Mouse (Mus musculus) bone marrow, adult 2 months (tissue): ENCODE results near the gene Tamm41.

Experiments
- CTCF ChIP-seq: fragments of 200-500 bp; IDR thresholded peaks from 2 replicates; pipeline ENCODE4 v1.5.1; 2011; ENCODE audit warnings: low read length, control low read depth; ENCODE audit not compliant: control insufficient read depth, insufficient read depth
- POLR2A ChIP-seq: fragments of 200-500 bp; IDR thresholded peaks from 2 replicates; pipeline ENCODE4 v1.6.1; 2011; ENCODE audit warnings: low read depth, mild to moderate bottlenecking, control low read depth, low read length, borderline replicate concordance; ENCODE audit not compliant: control insufficient read depth

DNA sequence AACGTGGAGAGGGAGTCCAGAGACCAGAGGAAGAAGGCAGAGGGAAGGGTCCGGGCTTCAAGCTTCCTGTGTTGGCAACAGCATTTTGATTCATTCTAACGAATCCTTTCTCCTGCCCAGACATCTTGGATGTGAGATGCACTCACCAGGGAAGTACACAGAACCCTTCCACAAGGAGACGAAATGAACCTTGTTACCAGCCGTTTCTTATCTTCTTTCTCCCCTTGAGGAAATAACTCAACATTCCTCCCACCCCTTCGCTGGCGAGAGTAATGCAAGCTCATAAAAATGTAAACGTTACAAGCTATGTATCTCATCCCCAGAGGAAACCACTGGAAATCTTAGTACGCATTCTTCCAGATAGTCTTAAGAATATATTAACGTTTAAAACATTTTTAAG, 4.9 kb upstream of the Tamm41 start:
- no peak for TF ChIP-seq CTCF
- no peak for TF ChIP-seq POLR2A
